Mouse (Mus musculus): ENCODE results near the gene Dhx58.

DNA sequence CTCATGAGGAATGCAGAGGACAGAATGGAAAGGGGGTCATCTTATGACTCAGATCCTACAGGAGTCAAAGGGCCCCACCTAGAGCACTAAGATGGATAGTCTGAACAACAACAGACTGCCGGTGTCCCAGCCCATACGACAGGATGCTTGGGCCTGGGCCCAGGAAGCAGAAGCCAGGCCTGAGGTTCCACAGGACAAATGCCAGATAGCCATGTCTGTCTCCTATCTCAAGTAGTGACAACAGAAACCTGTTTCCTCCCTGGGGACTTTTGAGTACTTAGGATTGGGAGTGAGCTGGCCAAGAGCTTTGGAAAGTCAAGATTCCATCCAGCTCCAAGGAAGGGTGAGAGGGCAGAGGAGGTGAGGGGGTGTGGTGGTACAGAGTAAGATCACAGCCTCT is 32.1 kb downstream of the Dhx58 start:
- TF ChIP-seq CTCF (IDR thresholded peaks at IDR 0.05; ENCODE audit: low read depth) (no peak), EP300 (IDR thresholded peaks at IDR 0.05; ENCODE audit: low read depth) (no peak)

All from liver, postnatal 0 days (tissue).